Comparison of ENCODE assay signal across 11 mouse cellular contexts in the genomic region with DNA sequence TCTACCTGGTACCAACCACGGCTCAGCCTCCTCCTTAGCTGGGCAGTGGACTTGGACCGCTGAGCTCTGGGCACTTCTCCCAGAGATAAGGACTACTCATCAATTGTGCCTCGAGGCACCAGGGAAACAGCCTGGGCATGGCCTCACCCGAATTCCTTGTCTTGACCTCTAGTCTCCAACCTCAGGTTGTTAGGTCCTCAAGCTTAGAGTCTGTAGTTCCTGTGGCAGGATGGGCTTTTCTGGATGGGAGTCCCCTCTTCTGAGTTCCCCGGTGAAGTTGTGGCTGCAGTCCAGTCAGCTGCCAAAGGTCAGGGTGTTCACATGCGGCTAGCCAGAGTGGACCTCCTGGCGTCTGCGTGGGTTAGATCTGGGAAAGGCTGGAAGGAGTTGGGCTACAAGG. TPM values are rescaled to one million over a fixed set of nuclear protein-coding genes. Genes with fewer than 3 reads are reported as not detected.
A peak's percentile ranks its signal among the peaks of the same experiment; 100 is the strongest.
DNase-seq lines count a peak whose midpoint lies in the region; ATAC-seq and TF ChIP-seq lines count a peak whose summit lies in the region.
"Had no signal": no experiment of that assay in that cellular context is flagged by ENCODE, and none has a peak within 500 bp of the region (broad histone marks: within the 10 kb centered on the region; RNA-seq: fewer than 3 reads in every experiment).

No protein-coding gene starts in this region.

- H3K4me1 ChIP-seq in liver, adult 2 months (ENCODE audit: control insufficient read depth, insufficient read depth, low read length) = peaks cover 9% of the 10 kb centered on the region
- peaks cover 21% of the 10 kb centered on the region for H3K4me1 ChIP-seq in embryonic facial prominence, embryonic 12.5 days
- H3K4me1 ChIP-seq in liver, embryonic 15.5 days (replicated peaks) = peaks cover 79% of the 10 kb centered on the region
- H3K4me1 ChIP-seq in midbrain, embryonic 14.5 days (ENCODE audit: control insufficient read depth, insufficient read depth, low read length) = peaks cover 22% of the 10 kb centered on the region

- no peaks in the 10 kb centered on the region for H3K9me3 ChIP-seq in embryonic facial prominence, embryonic 12.5 days
- H3K9me3 ChIP-seq in liver, embryonic 15.5 days (replicated peaks) = no peaks in the 10 kb centered on the region
- H3K9me3 ChIP-seq in midbrain, embryonic 14.5 days (ENCODE audit: control insufficient read depth, low read length) = no peaks in the 10 kb centered on the region

- peak; percentile 59 for DNase-seq in liver, adult 2 months (ENCODE audit: extremely low read depth, low read depth, low spot score)
- DNase-seq in liver = no peak
- peak; percentile 36 for DNase-seq in heart, postnatal 4 days
- DNase-seq in layer of hippocampus, postnatal 36 days = no peak
- DNase-seq in midbrain, embryonic 14.5 days = no peak
- no peak for DNase-seq in spleen, postnatal 10 days (ENCODE audit: low spot score in 2 of 2)
- DNase-seq: adrenal gland, postnatal 25 days; right cerebral cortex, postnatal 4 days had no signal

- WGBS in liver, adult 2 months = 10% methylated on average over 8 of the region's 8 CpGs
- WGBS in embryonic facial prominence, embryonic 12.5 days = 72% methylated on average over 8 of the region's 8 CpGs
- 53% methylated on average over 8 of the region's 8 CpGs for WGBS in liver, embryonic 15.5 days (ENCODE audit: insufficient replicate concordance)
- 84% methylated on average over 8 of the region's 8 CpGs for WGBS in midbrain, embryonic 14.5 days

- no peak overlapping the region for H3K27ac ChIP-seq in liver, adult 2 months (replicated peaks; ENCODE audit: insufficient read depth, low read depth, low read length)
- H3K27ac ChIP-seq in embryonic facial prominence, embryonic 12.5 days = no peak overlapping the region
- no peak overlapping the region for H3K27ac ChIP-seq in liver, embryonic 15.5 days (replicated peaks)
- no peak overlapping the region for H3K27ac ChIP-seq in midbrain, embryonic 14.5 days (replicated peaks; ENCODE audit: low read depth, low read length)

- H3K4me3 ChIP-seq in liver, adult 2 months (ENCODE audit: insufficient read depth, low read depth, low read length) = no peak overlapping the region
- no peak overlapping the region for H3K4me3 ChIP-seq in embryonic facial prominence, embryonic 12.5 days
- no peak overlapping the region for H3K4me3 ChIP-seq in liver, embryonic 15.5 days (replicated peaks)
- no peak overlapping the region for H3K4me3 ChIP-seq in midbrain, embryonic 14.5 days (replicated peaks; ENCODE audit: low read depth, low read length)

- H3K9ac ChIP-seq in liver, adult 2 months (ENCODE audit: low read depth, low read length) = no peak overlapping the region
- no peak overlapping the region; the same call in 1 of the 2 replicates for H3K9ac ChIP-seq in embryonic facial prominence, embryonic 12.5 days
- no peak overlapping the region for H3K9ac ChIP-seq in liver, embryonic 15.5 days
- no peak overlapping the region for H3K9ac ChIP-seq in midbrain, embryonic 14.5 days (replicated peaks; ENCODE audit: low read length)

- no peaks in the 10 kb centered on the region for H3K27me3 ChIP-seq in liver, adult 2 months (ENCODE audit: control insufficient read depth, insufficient read depth, low read length)
- H3K27me3 ChIP-seq in embryonic facial prominence, embryonic 12.5 days = peaks cover 63% of the 10 kb centered on the region
- peaks cover 82% of the 10 kb centered on the region for H3K27me3 ChIP-seq in liver, embryonic 15.5 days
- H3K27me3 ChIP-seq in midbrain, embryonic 14.5 days (ENCODE audit: control insufficient read depth, insufficient read depth, low read length) = peaks cover 14% of the 10 kb centered on the region; the same call in 1 of the 2 replicates

- no peaks in the 10 kb centered on the region for H3K36me3 ChIP-seq in liver, adult 2 months (ENCODE audit: control insufficient read depth, insufficient read depth, low read length)
- no peaks in the 10 kb centered on the region for H3K36me3 ChIP-seq in embryonic facial prominence, embryonic 12.5 days
- H3K36me3 ChIP-seq in liver, embryonic 15.5 days (replicated peaks) = no peaks in the 10 kb centered on the region
- H3K36me3 ChIP-seq in midbrain, embryonic 14.5 days (ENCODE audit: control insufficient read depth, insufficient read depth, low read length) = no peaks in the 10 kb centered on the region

- ATAC-seq in embryonic facial prominence, embryonic 12.5 days (ENCODE audit: insufficient number of reproducible peaks, insufficient read depth, low FRiP score, low TSS enrichment) = no peak
- ATAC-seq in liver, embryonic 15.5 days (ENCODE audit: insufficient read depth) = no peak
- ATAC-seq in midbrain, embryonic 14.5 days (ENCODE audit: low FRiP score, low TSS enrichment) = no peak

- TF ChIP-seq POLR2A in liver, adult 2 months (IDR thresholded peaks at IDR 0.05; ENCODE audit: extremely low read depth, insufficient read depth, low read length) = no peak

- H3K79me2 ChIP-seq in liver, adult 2 months (ENCODE audit: control insufficient read depth, insufficient read depth, low read length) = no peaks in the 10 kb centered on the region

- peak overlapping the region; percentile 83; the same call in 1 of the 2 replicates for H3K4me2 ChIP-seq in embryonic facial prominence, embryonic 12.5 days (replicated peaks)
- peak overlapping the region; percentile 80 for H3K4me2 ChIP-seq in liver, embryonic 15.5 days
- no peak overlapping the region for H3K4me2 ChIP-seq in midbrain, embryonic 14.5 days (ENCODE audit: low read length)

- no peak for TF ChIP-seq CTCF in liver, adult 2 months (IDR thresholded peaks at IDR 0.05; ENCODE audit: low read depth, low read length)

RNA-seq across cellular contexts. Expression of a gene that starts 4.9 kb away (rescaled TPM):
- 18.3 and 22.2 TPM in 2 replicates for total RNA-seq in liver, adult 2 months (2014; rRNA removed)
- polyA plus RNA-seq in liver, adult 2 months (2012; rRNA removed) = 17.5 and 25.0 TPM in 2 replicates
- polyA plus RNA-seq in embryonic facial prominence, embryonic 12.5 days (2016; fragmentation: Nextera tagmentation; extraction: Ambion mirVana) = 102 and 107 TPM in 2 replicates
- 100 to 1,000 TPM; 301 to 312 TPM for total RNA-seq in heart, postnatal 4 days (2021)
- polyA plus RNA-seq in liver, embryonic 15.5 days (2015; fragmentation: Nextera tagmentation; extraction: Ambion mirVana) = 89.4 and 102 TPM in 2 replicates
- total RNA-seq in layer of hippocampus, postnatal 36 days (2021) = 10 to 100 TPM in 1 of 2 experiments, 1 to 10 TPM in 1; 8.9 to 12.6 TPM
- 16.5 and 26.8 TPM in 2 replicates for polyA plus RNA-seq in midbrain, embryonic 14.5 days (2014; fragmentation: Nextera tagmentation; extraction: Ambion mirVana)

RNA-seq across cellular contexts. Expression of a gene that starts 5.2 kb away (rescaled TPM):
- total RNA-seq in liver, adult 2 months (2014; rRNA removed) = 0.09 and 0.34 TPM in 2 replicates
- polyA plus RNA-seq in liver, adult 2 months (2012; rRNA removed) = 0.15 and 0.45 TPM in 2 replicates
- 47.2 and 49.7 TPM in 2 replicates for polyA plus RNA-seq in embryonic facial prominence, embryonic 12.5 days (2016; fragmentation: Nextera tagmentation; extraction: Ambion mirVana)
- 10 to 100 TPM in 1 of 2 experiments, 1 to 10 TPM in 1; 9.4 to 10.3 TPM for total RNA-seq in heart, postnatal 4 days (2021)
- 11.3 and 11.5 TPM in 2 replicates for polyA plus RNA-seq in liver, embryonic 15.5 days (2015; fragmentation: Nextera tagmentation; extraction: Ambion mirVana)
- 1 to 10 TPM in 1 of 2 experiments, under 1 TPM in 1; 0.82 to 1.5 TPM for total RNA-seq in layer of hippocampus, postnatal 36 days (2021)
- polyA plus RNA-seq in midbrain, embryonic 14.5 days (2014; fragmentation: Nextera tagmentation; extraction: Ambion mirVana) = 11.9 and 14.1 TPM in 2 replicates
- total RNA-seq: gastrocnemius, adult 18-20 months had no signal

RNA-seq across cellular contexts. Expression of a gene that starts 11.0 kb away (rescaled TPM):
- total RNA-seq in liver, adult 2 months (2014; rRNA removed) = 24.3 and 37.3 TPM in 2 replicates
- 217 and 245 TPM in 2 replicates for polyA plus RNA-seq in liver, adult 2 months (2012; rRNA removed)
- 78.8 and 88.4 TPM in 2 replicates for polyA plus RNA-seq in embryonic facial prominence, embryonic 12.5 days (2016; fragmentation: Nextera tagmentation; extraction: Ambion mirVana)
- 1,000 to 10,000 TPM; 1,189 to 1,285 TPM for total RNA-seq in heart, postnatal 4 days (2021)
- polyA plus RNA-seq in liver, embryonic 15.5 days (2015; fragmentation: Nextera tagmentation; extraction: Ambion mirVana) = 45.1 and 51.5 TPM in 2 replicates
- total RNA-seq in layer of hippocampus, postnatal 36 days (2021) = 10 to 100 TPM; 93.0 to 95.4 TPM
- polyA plus RNA-seq in midbrain, embryonic 14.5 days (2014; fragmentation: Nextera tagmentation; extraction: Ambion mirVana) = 297 and 329 TPM in 2 replicates

RNA-seq across cellular contexts. Expression of a gene that starts 34.7 kb away (rescaled TPM):
- total RNA-seq in liver, adult 2 months (2014; rRNA removed) = not detected in 2 replicates
- polyA plus RNA-seq in liver, adult 2 months (2012; rRNA removed) = not detected in 2 replicates
- polyA plus RNA-seq in embryonic facial prominence, embryonic 12.5 days (2016; fragmentation: Nextera tagmentation; extraction: Ambion mirVana) = 17.4 and 20.4 TPM in 2 replicates
- 1 to 10 TPM; 1.4 to 1.5 TPM for total RNA-seq in heart, postnatal 4 days (2021)
- polyA plus RNA-seq in liver, embryonic 15.5 days (2015; fragmentation: Nextera tagmentation; extraction: Ambion mirVana) = 0.33 and 0.54 TPM in 2 replicates
- 10 to 100 TPM; 20.5 to 23.8 TPM for total RNA-seq in layer of hippocampus, postnatal 36 days (2021)
- polyA plus RNA-seq in midbrain, embryonic 14.5 days (2014; fragmentation: Nextera tagmentation; extraction: Ambion mirVana) = 24.5 and 61.9 TPM in 2 replicates

RNA-seq across cellular contexts. Expression of a gene that starts 53.0 kb away (rescaled TPM):
- total RNA-seq in liver, adult 2 months (2014; rRNA removed) = 6.0 and 8.9 TPM in 2 replicates
- polyA plus RNA-seq in liver, adult 2 months (2012; rRNA removed) = 24.3 and 31.7 TPM in 2 replicates
- 18.5 and 20.4 TPM in 2 replicates for polyA plus RNA-seq in embryonic facial prominence, embryonic 12.5 days (2016; fragmentation: Nextera tagmentation; extraction: Ambion mirVana)
- 10 to 100 TPM; 55.2 to 61.3 TPM for total RNA-seq in heart, postnatal 4 days (2021)
- 3.8 and 4.4 TPM in 2 replicates for polyA plus RNA-seq in liver, embryonic 15.5 days (2015; fragmentation: Nextera tagmentation; extraction: Ambion mirVana)
- 10 to 100 TPM; 69.1 to 77.8 TPM for total RNA-seq in layer of hippocampus, postnatal 36 days (2021)
- polyA plus RNA-seq in midbrain, embryonic 14.5 days (2014; fragmentation: Nextera tagmentation; extraction: Ambion mirVana) = 20.8 and 22.0 TPM in 2 replicates

Comparison
In these comparisons a context has a peak if more than half of its experiments do, and no peak if none do; other contexts are left out.
1. DNase-seq: peak in liver, adult 2 months (single experiment) and heart, postnatal 4 days (single experiment); none in liver (single experiment), layer of hippocampus, postnatal 36 days (0 of 2), midbrain, embryonic 14.5 days (single experiment) and spleen, postnatal 10 days (0 of 2).